Mouse (Mus musculus) thymus, postnatal 0 days (tissue): Measurements from ENCODE around the gene Ube2q2. TPM values are rescaled to one million over a fixed set of nuclear protein-coding genes. Genes with fewer than 3 reads are reported as not detected.
"Not testable (repeated sequence)": the region's sequence is repeated elsewhere in the genome, so short reads cannot be mapped to it uniquely, and the experiment has no call there.

Experiments used
- DNase-seq: peaks from one replicate; pipeline ENCODE4 v3.0.0-alpha.2; 2015; ENCODE audit warnings: low spot score
- polyA plus RNA-seq: library from polyadenylated mRNA; unstranded; fragments of >200 nt; fragmentation: Nextera tagmentation; extraction: Ambion mirVana; gene quantifications from 2 replicates; pipeline ENCODE4 v1.2.1, GENCODE M21; 2015

Ube2q2 gene
- polyA plus RNA-seq, 1 experiment from 2014 or later = 24.0 TPM

- DNase-seq = peak; percentile 19
Observed at GRCm38 (mm10) chr9:55170655-55171412, 22.2 kb downstream of the Ube2q2 start.

- DNase-seq = no peak
Observed at GRCm38 (mm10) chr9:55172195-55172685, 23.6 kb downstream of the Ube2q2 start.

- no peak for DNase-seq
Observed at GRCm38 (mm10) chr9:55174235-55174634, 25.6 kb downstream of the Ube2q2 start.

GRCm38 (mm10) chr9:55195876-55196275 is 47.2 kb downstream of the Ube2q2 start:
- DNase-seq = no peak

GRCm38 (mm10) chr9:55198260-55198659 is 49.6 kb downstream of the Ube2q2 start:
- DNase-seq = no peak

- no peak for DNase-seq
Observed at GRCm38 (mm10) chr9:55199348-55199747, 50.7 kb downstream of the Ube2q2 start.

- DNase-seq = no peak
Observed at GRCm38 (mm10) chr9:55208458-55208789, 59.8 kb downstream of the Ube2q2 start.

GRCm38 (mm10) chr9:55208790-55209481 is 60.3 kb downstream of the Ube2q2 start, which contains the start of gene Fbxo22:
TSS of gene Fbxo22 (plus strand) at chr9:55208925.
- peak; percentile 81 for DNase-seq

GRCm38 (mm10) chr9:55211611-55212010 is 63.0 kb downstream of the Ube2q2 start:
- no peak for DNase-seq

- no peak for DNase-seq
Observed at GRCm38 (mm10) chr9:55213396-55213795, 64.7 kb downstream of the Ube2q2 start.

- no peak for DNase-seq
Observed at GRCm38 (mm10) chr9:55215056-55215455, 66.4 kb downstream of the Ube2q2 start.

- DNase-seq = no peak
Observed at GRCm38 (mm10) chr9:55215648-55216047, 67.0 kb downstream of the Ube2q2 start.

GRCm38 (mm10) chr9:55216078-55216477 is 67.4 kb downstream of the Ube2q2 start:
- DNase-seq = no peak

- DNase-seq = no peak
Observed at GRCm38 (mm10) chr9:55217381-55217780, 68.7 kb downstream of the Ube2q2 start.

GRCm38 (mm10) chr9:55225165-55225737 is 76.6 kb downstream of the Ube2q2 start:
- no peak for DNase-seq

- DNase-seq = no peak
Observed at GRCm38 (mm10) chr9:55226251-55226650, 77.6 kb downstream of the Ube2q2 start.

GRCm38 (mm10) chr9:55228149-55228548 is 79.5 kb downstream of the Ube2q2 start:
- no peak for DNase-seq

- no peak for DNase-seq
Observed at GRCm38 (mm10) chr9:55229010-55229409, 80.4 kb downstream of the Ube2q2 start.

- no peak for DNase-seq
Observed at GRCm38 (mm10) chr9:55231544-55231943, 82.9 kb downstream of the Ube2q2 start.

GRCm38 (mm10) chr9:55232110-55232509 is 83.5 kb downstream of the Ube2q2 start:
- no peak for DNase-seq

- DNase-seq = no peak
Observed at GRCm38 (mm10) chr9:55232586-55232985, 83.9 kb downstream of the Ube2q2 start.

GRCm38 (mm10) chr9:55233076-55233475 is 84.4 kb downstream of the Ube2q2 start:
- DNase-seq = not testable (repeated sequence)
